Mouse (Mus musculus) effector memory CD4-positive, alpha-beta T cell, adult 7 months (primary cell): ENCODE measurements around the gene Gabpb2. TPM values are rescaled to one million over a fixed set of nuclear protein-coding genes. Genes with fewer than 3 reads are reported as not detected.

Experiments
- polyA plus RNA-seq: library from polyadenylated mRNA; unstranded; fragments of 100-300 nt; shearing (Covaris generic); gene quantifications from one replicate; pipeline ENCODE4 v1.2.1, GENCODE M21; 2017

The Gabpb2 gene
- 22.4 TPM for polyA plus RNA-seq

DNA sequence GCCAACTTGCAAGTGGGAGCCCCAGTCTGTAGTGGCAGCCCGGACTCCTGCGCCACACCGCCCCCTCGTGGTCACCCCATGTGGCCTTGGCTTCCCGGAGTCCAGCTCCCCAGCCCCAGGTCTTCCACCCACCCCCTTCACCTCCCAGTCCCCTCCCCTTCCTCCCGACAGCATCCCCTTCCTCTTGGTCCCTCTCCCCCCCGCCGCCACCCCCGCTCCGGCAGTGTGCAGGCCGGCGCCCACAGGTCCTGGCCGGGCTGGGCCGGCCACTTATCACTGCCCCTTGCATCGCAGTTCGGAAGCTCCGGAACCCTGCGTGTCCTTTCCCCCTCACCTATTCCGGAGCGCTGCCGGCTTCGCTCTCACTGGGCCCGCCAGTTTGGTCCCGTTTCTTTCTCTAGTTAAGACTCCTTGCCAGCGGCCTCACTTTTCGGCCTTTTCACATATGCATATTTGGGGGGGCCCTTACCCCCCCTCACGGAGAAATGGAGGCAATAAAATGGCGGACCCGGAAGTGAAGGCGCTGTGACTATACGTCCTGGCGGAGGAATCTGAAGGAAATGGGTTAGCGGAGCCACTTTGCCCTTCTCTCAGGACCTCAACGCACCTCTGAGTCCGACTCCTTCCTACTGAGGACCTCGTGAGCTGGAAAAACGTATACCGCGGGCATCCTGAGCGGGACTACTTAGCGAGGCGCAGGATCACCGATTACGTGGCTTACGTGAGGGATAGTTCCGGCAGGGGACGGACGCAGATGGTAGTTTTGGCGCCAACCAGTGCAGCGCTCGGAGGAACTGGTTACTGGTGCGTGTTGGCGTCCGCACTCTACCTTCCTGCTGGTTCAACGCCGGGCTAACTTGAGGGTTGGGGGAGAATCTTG, at the start of gene Gabpb2:
Gabpb2 (minus strand) TSS at position 662 of the 880 bp plus-strand sequence.

DNA sequence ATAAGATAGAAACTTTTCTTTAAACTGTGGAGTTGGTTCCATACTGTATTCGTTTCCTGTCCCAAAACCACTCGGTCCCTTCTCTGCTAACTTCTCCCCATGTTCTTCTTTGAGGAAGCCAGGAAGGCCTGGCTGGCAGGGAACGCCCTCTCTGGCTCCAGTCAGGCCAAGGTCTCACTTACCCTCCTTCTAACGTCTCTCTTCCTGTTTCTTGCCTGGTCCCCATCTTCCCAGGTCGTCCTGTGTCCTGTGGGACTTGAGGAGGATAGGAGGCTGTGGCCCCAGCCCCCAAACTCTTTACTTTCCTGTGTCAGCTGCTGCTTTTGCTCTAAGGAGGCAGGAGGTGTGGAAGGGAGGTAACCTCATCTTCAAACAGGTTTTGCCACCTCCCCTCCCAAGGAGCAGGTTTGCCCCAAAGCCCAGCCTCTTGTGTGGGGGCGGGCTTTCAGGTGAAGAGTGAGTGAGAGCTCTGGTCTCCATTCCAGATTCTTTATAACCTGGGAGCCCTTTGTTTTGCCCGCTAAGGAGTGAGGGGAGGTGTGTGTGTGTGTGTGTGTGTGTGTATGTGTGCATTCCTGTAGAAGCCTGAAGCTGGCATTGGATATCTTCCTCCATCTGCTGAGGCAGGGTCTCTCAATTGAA, 33.2 kb upstream of the Gabpb2 start, which contains the start of gene Bnipl:
Bnipl (minus strand) TSS at position 411 of the 642 bp plus-strand sequence.

DNA sequence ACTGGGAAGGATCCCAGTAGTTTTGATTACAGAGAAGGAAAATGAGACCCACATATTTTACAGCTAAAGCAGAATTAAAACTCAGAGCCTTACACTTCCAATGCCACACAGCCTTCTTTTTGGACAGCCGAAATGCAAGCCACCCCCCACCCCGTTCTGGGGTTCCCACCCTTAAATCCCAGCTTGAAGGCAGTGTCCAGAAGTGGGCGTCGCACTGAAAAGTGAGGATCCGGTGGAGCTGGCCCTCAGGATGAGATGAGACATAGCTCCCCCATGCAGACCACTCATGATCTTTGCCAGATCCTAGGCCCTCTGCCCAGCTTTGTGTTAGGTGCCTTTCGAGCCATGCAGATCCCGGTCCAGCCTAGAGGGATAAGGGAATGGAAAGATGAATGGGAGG, 23.8 kb upstream of the Gabpb2 start, which contains the start of gene Gm128:
Gm128 (minus strand) TSS at position 101 of the 400 bp plus-strand sequence.

DNA sequence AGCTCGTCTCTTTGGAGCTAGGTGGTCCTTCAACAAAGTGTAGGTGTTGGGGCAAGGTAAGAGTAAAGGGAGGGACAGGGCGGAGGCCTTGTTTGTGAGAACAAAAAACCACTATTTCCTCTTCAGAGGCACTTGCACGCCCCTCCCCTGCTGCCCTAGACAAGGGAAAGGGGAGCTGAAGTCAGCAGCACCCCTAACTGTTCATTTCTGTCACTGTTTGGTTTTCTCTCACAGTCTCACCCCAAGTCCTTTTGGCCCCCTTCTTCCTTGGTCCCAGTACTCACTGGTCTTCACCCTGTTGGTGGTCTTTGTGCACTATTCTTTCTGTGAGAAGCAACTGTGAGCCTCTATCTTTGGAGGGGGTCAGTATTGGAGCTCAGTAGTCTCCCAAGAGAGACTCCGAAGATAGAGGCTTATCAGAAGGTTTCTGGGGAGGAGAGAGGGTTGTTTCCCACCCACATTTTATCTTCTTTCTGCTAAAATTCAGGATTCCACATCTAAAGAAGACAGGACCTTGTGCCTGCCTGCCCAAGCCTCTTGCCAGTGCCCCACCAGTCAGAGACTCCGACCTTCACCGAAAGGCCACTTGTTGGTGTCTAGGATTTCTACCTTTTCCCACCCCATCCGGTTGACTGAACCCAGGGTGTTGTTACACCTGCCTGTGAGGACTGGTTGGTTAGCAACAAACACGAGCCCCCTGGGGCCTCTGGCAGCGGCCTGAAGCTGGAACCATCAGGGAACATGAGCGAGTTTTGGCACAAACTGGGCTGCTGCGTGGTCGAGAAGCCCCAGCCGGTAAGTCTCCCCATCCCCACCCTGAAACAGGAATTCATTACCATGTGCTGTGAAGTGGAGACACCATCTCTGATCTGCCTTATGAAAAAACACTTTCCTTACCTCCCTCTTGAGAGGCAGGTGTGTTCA, 13.8 kb upstream of the Gabpb2 start, which contains the start of gene Mllt11:
Mllt11 (minus strand) TSS at position 874 of the 924 bp plus-strand sequence.

DNA sequence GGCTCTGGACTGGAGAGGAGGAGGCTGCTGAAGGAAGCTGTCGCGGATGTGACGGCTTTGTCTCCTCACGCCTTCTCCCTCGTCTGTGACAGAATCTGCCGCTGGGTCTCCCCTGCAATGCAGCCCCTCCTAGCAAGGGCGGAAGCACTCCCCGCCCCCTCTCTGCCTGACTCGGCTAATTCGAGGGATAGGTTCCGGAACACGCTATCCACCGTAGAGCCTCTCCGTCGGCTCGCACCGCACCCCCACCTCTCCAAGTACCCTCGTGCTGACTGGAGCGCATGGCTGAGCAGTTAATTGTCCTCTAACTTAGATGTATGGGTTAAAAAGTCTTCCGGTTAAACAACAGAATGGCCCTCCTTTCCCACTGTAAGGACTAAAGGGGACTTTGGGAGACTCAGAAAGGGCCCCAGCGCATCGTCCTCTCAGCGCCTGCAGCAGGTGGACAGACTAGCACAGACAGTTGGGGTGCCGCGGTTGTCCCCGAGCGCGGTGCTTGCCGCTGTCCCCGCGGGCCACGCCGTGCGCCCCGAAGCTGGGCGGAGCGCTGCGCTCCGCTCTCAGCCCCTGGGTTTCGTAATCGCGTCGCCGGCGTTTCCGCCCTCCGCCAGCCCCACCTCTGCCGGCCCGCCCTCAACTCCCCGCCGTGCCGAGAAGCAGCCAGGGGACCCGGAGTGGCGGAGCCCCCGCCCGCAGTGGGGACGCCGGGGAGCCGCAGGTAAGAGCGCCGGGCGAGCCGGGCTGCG, 10.6 kb upstream of the Gabpb2 start, which contains the start of gene Cdc42se1:
Cdc42se1 (plus strand) TSS at position 585 of the 746 bp plus-strand sequence.

DNA sequence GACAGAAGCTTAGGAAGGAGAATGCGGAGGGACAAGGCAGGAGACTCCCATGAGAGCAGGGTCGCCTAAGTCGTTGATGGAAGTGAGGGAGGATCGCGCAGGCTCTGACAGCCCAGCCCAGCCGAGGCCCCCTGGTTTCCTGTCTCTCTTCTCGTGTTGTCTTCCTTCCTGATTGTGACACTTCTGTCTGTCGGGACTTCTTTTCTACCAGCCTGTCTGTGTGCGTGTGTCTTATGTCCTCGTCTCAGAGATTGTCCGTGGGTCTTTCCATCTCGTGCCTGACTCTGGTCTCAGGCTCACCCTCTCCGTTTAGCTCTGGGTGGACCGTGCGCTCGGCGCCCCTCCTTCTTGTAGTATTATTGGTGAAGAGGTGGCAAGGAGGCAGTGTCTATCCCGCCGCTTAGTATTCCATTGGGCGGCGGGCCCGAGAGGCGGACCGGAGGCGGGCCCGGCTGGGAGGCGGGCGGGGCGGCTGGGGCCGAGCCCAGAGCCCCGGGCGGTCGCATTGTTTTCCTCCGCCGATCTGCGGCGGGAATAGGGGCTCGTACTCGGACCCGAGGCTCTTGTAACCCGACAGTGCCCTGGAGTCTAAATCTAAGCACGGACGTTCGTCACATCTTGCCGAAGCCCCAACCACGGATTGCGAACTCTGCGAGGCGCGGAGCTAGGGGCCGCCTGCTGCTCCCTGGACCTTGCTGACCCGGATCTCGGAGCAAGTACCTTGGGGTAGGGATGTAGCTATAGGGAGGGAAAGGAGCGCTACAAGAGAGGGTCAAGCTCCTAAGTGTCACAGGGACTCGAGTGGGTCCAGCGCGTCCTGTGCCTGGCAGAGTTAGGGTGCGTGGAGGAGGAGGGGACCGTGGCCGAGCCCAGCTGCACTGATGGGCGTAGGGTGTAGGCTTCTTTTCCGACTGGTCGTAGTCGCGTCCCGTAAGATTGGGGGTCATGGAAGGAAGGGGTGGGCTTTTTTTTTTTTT, 57.4 kb downstream of the Gabpb2 start, which contains the start of gene Sema6c:
Sema6c (plus strand) TSS at position 471 of the 977 bp plus-strand sequence.

DNA sequence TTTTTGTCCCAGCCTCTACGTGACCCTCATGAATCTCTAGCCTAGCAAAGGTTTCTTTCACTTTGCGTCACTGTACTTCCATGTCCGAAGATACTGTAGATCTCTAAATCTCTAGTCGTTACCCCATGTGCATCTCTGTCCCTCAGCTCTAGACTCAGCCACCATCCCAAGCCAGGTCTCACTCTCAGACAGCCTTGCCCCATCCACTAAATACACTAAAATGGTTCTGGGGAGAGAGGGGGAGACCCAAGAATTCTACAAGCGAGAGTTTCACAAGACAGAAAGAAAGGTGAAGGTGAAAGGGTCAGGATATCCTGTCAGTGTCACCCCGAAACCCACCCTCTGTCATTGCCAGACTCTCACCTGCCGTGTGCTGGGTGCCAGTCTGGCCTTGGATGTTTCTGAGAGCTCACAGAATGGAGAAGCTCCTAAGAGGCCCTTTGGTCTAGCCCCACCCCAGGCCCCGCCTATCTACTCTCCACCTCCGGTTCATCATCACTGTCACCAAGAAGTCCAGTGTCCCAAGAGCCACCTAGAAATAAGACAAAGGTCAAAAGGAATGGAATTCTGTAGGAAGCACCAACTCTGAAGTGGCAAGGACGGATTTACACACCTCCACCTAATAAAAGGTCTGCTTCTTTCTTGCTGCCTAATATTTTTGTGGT, 75.6 kb downstream of the Gabpb2 start, which contains the start of gene Tnfaip8l2:
Tnfaip8l2 (minus strand) TSS at position 409 of the 665 bp plus-strand sequence.

DNA sequence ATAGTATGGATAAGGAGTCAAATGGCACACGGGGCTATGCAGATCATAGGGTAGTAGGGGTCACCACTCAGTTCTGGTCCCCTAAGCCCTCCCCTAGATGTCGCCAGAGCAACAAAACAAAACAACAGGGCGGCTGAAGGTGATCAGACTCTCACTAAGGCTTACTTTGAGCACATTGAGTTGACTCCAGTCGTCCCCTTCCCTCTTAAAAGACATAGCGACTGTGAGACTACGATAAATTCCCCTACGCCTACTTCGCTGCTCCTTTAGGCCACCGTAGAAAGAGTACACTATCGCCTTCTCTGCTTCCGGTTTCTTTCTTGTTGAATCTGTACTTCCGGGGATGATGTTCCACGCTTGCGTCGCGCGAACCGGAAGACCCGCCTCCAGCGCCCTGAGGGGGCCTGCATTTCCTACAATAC, 84.0 kb downstream of the Gabpb2 start, which contains the start of the genes Scnm1 and Lysmd1:
Scnm1 (minus strand) TSS at position 332 of the 422 bp plus-strand sequence.
Lysmd1 (plus strand) TSS at position 409 of the 422 bp plus-strand sequence.

Other genes starting within 250 kb of the Gabpb2 start
- gene Pi4kb, start 243.2 kb downstream of the Gabpb2 start, polyA plus RNA-seq: 17.4 TPM
- 42.4 TPM for gene Zfp687, start 202.5 kb downstream of the Gabpb2 start, polyA plus RNA-seq
- 289 TPM for gene Psmd4, start 175.3 kb downstream of the Gabpb2 start, polyA plus RNA-seq
- gene Pip5k1a, start 111.0 kb downstream of the Gabpb2 start, polyA plus RNA-seq: 31.1 TPM
- gene Vps72, start 106.9 kb downstream of the Gabpb2 start, polyA plus RNA-seq: 82.6 TPM
- 1.4 TPM for gene Tmod4, start 93.4 kb downstream of the Gabpb2 start, polyA plus RNA-seq
- gene Scnm1, start 83.9 kb downstream of the Gabpb2 start, polyA plus RNA-seq: 58.6 TPM
- 29.5 TPM for gene Lysmd1, start 83.8 kb downstream of the Gabpb2 start, polyA plus RNA-seq
- gene Tnfaip8l2, start 75.6 kb downstream of the Gabpb2 start, polyA plus RNA-seq: 282 TPM
- gene Sema6c, start 57.5 kb downstream of the Gabpb2 start, polyA plus RNA-seq: 1.2 TPM
- 307 TPM for gene Cdc42se1, start 10.8 kb upstream of the Gabpb2 start, polyA plus RNA-seq
- 8.7 TPM for gene Mllt11, start 14.3 kb upstream of the Gabpb2 start, polyA plus RNA-seq
- 0.77 TPM for gene Gm128, start 23.7 kb upstream of the Gabpb2 start, polyA plus RNA-seq
- not detected for gene Bnipl, start 33.3 kb upstream of the Gabpb2 start, polyA plus RNA-seq
- gene Mindy1, start 63.4 kb upstream of the Gabpb2 start, polyA plus RNA-seq: 27.4 TPM
- 8.4 TPM for gene Prune1, start 64.2 kb upstream of the Gabpb2 start, polyA plus RNA-seq
- 2.0 TPM for gene Anxa9, start 89.3 kb upstream of the Gabpb2 start, polyA plus RNA-seq
- gene Cers2, start 96.9 kb upstream of the Gabpb2 start, polyA plus RNA-seq: 204 TPM
- gene Setdb1, start 139.3 kb upstream of the Gabpb2 start, polyA plus RNA-seq: 20.6 TPM
- gene 4930558C23Rik, start 184.9 kb upstream of the Gabpb2 start, polyA plus RNA-seq: not detected
- 57.2 TPM for gene Arnt, start 216.5 kb upstream of the Gabpb2 start, polyA plus RNA-seq